Mouse (Mus musculus) lung, adult 2 months (tissue): ENCODE measurements at regions not wholly inside any gene's neighbourhood (a gene's known extent, or its start where the extent isn't known, plus 50 kb on each side); places are given as distances from the start of the nearest gene placed in this dataset.

ENCODE experiments used
- CTCF ChIP-seq: fragments of 200-500 bp; IDR thresholded peaks from 2 replicates; pipeline ENCODE4 v1.5.1; 2011; ENCODE audit warnings: mild to moderate bottlenecking, low read length, control low read depth; ENCODE audit not compliant: insufficient read depth
- POLR2A ChIP-seq: fragments of 200-500 bp; IDR thresholded peaks from 2 replicates; pipeline ENCODE4 v1.6.1; 2011; ENCODE audit warnings: low read depth, mild to moderate bottlenecking, control low read depth, low read length, borderline replicate concordance; ENCODE audit errors: extremely low read depth

- TF ChIP-seq POLR2A (no peak), CTCF (no peak)
These were observed 447.7 kb downstream of the Btbd3 start for GRCm38 (mm10) chr2:138703943-138704541.
